Mouse (Mus musculus): Measurements from ENCODE around the gene Nsd1.
"Not testable (repeated sequence)": the region's sequence is repeated elsewhere in the genome, so short reads cannot be mapped to it uniquely, and the experiment has no call there.

Nsd1 gene

GRCm38 (mm10) chr13:55209649-55210192 lies at the start of gene Nsd1:
Gene Nsd1, plus strand, starts transcription at chr13:55209782.
- DNase-seq (ENCODE audit: low spot score), result no peak

DNA sequence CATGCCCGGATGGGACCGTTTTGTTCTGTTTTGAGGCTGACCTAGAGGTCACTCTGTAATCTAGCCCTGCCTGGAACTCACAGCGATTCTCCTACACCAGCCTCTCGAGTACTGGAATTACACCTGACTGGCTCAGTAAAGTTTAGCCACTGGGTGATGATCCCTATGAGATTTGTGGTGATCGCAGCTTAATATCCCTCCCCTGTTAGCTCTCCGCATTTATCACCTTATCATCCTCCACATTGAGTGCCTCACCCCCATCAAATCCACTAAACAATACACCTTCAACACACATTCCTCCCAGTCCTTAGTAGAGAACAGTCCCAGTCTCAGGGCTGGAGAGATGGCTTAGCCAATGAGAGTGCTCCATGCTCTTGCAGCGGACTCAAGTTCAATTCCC lies 47.2 kb upstream of the Nsd1 start:
- no peak for DNase-seq (ENCODE audit: low spot score)

DNA sequence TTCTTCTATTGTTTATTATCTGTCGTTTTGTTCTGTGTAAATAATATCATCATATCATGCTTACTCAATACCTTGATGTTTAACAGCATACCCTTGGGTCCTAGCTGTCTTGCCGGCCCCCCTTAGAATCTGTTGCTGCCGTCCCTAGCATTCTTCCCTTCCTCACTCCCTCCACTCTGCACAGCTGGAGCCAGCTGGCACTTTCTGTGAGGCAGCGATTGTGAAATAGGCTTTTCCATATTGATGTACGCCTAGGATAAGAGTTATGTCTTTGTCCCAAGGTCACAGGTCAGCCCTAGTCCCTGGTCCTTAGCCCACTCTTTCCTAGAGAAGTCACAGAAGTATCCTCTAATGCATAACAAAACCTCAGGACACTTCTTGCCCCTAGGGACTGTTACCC lies 46.0 kb upstream of the Nsd1 start:
- no peak for DNase-seq (ENCODE audit: low spot score)

DNA sequence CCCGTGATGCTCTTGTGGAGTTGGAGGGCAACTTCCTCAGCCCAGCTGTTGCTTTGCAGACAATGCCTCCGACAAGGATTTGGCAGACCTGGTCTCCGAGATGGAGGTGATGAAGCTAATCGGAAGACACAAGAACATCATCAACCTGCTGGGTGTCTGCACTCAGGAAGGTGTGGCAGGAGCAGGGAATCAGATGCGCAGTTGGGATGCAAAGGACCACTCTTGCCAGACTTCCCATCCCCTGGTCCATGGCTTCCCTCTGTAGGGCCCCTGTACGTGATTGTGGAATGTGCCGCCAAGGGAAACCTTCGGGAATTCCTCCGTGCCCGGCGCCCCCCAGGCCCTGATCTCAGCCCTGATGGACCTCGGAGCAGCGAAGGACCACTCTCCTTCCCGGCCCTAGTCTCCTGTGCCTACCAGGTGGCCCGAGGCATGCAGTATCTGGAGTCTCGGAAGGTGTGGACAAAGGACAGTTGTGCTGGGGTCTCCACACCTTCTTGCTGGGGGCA lies 43.7 kb upstream of the Nsd1 start:
- DNase-seq (ENCODE audit: low spot score), result no peak

DNA sequence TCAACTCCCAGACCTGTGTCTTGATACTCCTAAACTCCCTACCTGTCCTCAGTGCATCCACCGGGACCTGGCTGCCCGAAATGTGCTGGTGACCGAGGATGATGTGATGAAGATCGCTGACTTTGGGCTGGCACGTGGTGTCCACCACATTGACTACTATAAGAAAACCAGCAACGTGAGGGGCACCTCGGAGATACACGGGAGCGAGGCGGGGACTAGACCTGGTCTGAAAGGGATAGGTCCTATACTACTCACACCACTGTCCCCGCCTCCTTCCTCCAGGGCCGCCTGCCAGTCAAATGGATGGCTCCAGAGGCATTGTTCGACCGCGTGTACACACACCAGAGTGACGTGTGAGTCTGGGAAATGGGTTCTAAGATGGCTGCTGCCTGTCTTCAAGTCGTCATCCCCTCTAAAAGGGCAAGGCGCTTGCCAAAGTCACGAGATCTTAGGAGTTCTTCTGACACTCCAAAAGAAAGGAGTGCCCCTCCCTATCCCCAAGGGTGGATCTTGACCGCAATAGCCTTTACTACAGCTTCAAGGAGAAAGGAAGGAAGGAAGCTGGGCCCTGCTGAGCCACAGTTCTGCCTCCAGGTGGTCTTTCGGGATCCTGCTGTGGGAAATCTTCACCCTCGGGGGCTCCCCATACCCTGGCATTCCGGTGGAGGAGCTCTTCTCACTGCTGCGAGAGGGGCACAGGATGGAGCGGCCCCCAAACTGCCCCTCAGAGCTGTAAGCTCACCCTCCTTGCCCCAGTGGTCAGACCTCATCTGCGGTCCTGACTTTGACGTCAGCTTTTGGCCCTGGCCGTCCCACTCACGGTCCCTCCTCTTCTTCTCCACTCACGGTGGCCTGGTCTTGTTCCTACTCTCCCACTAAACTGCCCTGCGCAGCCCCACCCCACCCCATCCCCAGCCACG lies 42.5 kb upstream of the Nsd1 start:
- DNase-seq (ENCODE audit: low spot score), result no peak

GRCm38 (mm10) chr13:55167798-55168197 lies 41.8 kb upstream of the Nsd1 start:
- no peak for DNase-seq (ENCODE audit: low spot score)

GRCm38 (mm10) chr13:55168255-55168654 lies 41.3 kb upstream of the Nsd1 start:
- DNase-seq (ENCODE audit: low spot score), result no peak

GRCm38 (mm10) chr13:55168958-55169369 lies 40.6 kb upstream of the Nsd1 start:
- DNase-seq (ENCODE audit: low spot score), result peak; percentile 50

DNA sequence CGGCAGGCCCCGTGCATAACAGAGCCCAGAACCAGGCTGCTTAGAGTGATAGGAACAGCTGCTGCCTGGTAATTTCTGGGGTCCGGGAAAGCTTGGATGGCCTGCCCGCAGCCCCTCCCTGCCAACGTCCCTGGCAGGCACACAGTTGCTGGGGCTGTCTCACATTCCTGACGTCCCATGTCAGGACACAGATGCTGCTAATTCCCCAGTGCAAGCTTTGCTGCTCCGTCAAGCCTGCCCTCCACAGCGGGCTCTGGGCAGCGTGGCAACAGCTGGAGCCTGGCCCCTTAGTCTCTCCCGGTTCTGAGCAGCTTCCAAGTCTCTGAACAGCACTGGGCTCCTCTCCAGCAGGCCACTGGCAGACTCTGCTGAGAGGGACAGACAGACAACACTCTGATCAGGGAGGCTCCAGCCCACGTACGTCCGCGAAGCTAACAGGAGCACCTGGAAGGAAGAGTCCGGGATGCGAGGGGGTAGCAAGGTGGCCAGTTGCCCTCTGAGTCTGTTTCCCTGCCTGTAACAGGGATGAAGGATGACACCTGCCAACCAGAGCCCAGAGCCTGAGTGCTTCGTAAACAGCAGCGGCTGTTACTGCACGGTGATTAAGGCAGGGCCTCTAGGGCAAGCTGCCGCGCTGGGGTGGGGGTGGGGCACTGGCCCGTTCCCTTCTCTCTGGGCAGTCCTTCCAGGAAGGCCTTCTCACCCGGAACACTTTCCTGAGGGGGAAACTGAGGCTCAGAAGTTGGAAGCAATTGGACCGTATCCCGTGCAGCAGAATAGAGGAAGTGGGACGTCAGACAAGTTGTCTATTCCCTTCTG lies 37.9 kb upstream of the Nsd1 start:
- no peak for DNase-seq (ENCODE audit: low spot score)

- DNase-seq (ENCODE audit: low spot score), result no peak
Measured at GRCm38 (mm10) chr13:55172336-55172770, 37.2 kb upstream of the Nsd1 start.

GRCm38 (mm10) chr13:55174347-55174746 lies 35.2 kb upstream of the Nsd1 start:
- DNase-seq (ENCODE audit: low spot score), result no peak

DNA sequence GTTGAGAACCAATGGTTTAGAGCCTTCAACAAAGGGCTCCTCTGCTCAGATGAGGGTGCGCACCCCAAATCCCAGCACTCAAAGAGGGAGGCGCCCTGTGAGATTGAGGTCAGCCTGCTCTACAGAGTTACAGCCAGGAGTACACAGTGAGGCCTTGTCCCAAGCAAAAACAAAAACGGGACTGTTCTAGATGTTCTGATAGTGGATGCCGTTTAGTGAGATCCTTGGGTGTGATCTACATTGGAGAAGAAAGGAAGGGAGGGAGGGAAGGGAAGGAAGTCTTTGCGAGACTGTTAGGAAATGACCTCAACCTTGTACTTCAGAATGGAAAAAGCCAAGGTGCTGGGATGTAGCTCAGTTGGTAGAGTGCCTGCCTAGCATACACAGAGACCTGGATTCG lies 33.3 kb upstream of the Nsd1 start:
- DNase-seq (ENCODE audit: low spot score), result no peak

DNA sequence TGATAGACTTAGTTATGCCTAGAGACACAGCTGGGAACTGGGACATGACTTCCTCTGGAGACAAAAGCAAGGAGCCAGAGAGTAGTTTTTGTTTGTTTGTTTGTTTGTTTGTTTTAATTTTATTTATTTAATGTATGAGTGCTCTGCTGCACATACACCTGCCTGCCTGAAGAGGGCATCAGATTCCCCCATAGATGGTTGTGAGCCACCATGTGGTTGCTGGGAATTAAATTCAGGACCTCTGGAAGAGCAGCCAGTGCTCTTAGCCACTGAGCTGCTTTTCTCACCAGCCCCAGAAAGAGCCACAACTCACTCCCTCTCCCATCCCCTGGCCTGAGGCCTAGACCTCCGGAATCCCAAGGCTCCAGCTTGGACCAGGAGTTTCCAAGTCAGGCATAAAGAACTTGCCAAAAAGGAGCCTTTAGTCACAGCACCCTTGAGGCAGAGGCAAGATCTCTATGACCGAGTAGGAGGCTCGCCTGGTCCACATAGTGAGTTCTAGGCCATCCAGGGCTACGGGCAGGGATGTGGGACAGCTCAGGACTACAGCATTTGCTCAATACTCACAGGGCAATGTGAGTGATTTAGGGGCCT lies 31.6 kb upstream of the Nsd1 start:
- no peak for DNase-seq (ENCODE audit: low spot score)

- DNase-seq (ENCODE audit: low spot score), result peak; percentile 72
Measured at GRCm38 (mm10) chr13:55178556-55178955, 31.0 kb upstream of the Nsd1 start.

DNA sequence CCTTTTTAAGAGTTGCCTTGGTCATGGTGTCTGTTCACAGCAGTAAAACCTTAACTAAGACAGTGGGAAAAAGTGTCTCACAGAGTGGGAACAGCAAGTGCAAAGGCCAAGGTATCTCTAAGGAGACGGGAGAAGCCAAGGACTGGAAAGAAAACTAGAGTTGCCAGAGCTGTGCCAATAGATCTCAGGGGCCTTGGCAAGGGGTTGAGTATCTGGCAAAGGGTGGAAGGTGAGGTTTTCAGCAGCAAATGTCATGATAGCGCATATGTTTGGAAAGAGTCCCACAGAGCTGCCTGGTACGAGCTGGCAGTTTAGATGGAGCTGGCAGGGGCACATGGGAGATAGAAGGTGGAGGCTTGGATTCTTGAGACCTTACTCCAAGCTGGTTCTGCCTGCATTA lies 30.0 kb upstream of the Nsd1 start:
- no peak for DNase-seq (ENCODE audit: low spot score)

GRCm38 (mm10) chr13:55181786-55182172 lies 27.8 kb upstream of the Nsd1 start:
- no peak for DNase-seq (ENCODE audit: low spot score)

DNA sequence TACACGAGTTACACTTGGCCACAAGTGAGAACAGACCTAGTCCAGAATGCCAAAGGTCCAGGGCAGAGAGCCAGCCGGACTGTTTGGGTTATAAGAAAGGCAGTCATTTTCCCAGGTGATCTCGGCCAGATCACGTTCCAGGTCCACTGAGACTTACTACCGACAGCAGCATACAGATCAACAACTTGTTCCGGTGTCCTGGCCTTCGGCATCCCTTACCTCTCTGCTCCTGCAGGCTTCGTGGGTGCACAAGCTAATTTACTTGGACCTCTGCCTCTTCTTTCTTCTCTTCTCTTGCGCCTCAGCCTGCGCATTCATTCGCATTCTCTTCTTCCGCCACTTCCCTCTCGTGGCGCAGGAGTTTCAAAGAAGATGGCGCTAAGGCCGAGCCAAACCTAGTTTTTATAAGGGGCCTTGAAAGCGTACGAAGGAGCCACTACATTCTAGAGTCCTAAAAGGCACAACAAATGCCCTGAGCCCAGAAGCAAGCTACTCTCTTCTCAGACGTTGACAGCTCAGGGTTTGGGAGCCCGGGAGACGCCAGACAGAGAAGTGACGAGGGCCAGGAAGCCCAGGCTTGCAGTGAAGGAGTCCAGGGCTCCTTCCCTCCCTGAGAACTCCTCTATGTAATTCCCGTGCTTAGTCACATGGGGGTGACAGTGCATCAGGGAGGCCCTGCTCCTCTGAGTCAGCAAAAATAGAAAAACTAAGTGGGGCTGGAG lies 27.2 kb upstream of the Nsd1 start:
- DNase-seq (ENCODE audit: low spot score), result peak; percentile 58

DNA sequence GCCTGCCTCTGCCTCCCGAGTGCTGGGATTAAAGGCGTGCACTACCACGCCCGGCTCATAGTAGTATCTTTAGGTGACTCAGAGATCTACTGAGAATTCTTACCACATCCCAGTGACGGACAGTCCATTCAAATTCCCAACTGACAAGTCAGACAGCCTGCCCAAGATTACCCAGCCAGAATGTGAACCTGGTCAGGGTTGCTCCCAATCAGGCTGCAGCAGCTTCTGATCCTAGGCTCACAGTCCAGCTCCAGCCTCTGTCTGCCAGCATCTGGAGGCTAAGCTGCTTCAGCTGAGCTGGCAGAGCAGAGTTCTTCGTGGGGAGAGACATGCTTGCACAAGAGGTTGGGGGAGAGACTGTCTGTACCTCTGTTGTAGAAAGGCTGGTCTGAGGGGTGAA lies 26.2 kb upstream of the Nsd1 start:
- DNase-seq (ENCODE audit: low spot score), result no peak

- not testable (repeated sequence) for DNase-seq (ENCODE audit: low spot score)
Measured at GRCm38 (mm10) chr13:55187062-55187461, 22.5 kb upstream of the Nsd1 start.

DNA sequence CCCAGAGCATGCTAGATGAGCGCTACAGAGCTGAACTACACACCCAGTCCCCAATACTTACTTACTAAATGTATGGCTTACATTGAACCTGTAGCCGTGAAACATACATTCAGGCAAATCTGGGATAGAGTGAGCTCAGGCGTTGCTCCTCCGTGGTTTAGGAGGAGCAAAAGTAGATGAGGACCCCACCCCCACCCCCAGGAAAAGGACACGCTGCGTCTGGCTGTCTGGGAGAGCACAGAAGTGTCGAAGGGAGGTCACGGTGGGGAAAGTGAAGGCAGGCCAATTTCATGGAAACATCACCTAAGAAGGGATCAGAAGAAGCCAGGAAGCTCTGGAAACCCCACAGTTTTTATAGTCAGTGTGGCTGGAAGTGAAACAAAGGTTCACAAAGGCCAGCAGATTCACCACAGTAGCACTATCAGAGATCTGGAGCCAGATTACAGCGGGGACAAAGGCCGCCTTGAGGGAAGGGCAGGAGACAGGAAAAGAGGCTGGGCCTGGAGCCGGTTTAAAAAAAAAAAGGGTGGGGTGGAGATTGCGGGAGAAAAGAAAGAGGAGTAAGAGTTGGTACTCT lies 20.0 kb upstream of the Nsd1 start:
- no peak for DNase-seq (ENCODE audit: low spot score)

All from ovary, postnatal 14 days (tissue).